Mouse (Mus musculus) intestine, embryonic 16.5 days (tissue): ENCODE measurements at regions not wholly inside any gene's neighbourhood (a gene's known extent, or its start where the extent isn't known, plus 50 kb on each side); places are given as distances from the start of the nearest gene placed in this dataset.

ENCODE experiments used
- ATAC-seq: fragments of 200-750 bp; cut with Nextera tagmentation; 2 replicates; pipeline ENCODE4 v1.8.0; 2017; ENCODE audit warnings: moderate TSS enrichment, moderate library complexity
- H3K27ac ChIP-seq: fragments of 300-500 bp; sonication (generic); 2 replicates; pipeline ENCODE4 v1.5.1; 2014; ENCODE audit warnings: mild to moderate bottlenecking, low read length
- H3K27me3 ChIP-seq: fragments of 300-500 bp; sonication (generic); replicated peaks from 2 replicates; pipeline ENCODE4 v1.6.1; 2014; ENCODE audit warnings: low read length, control low read depth, mixed read lengths; ENCODE audit not compliant: control insufficient read depth, insufficient read depth
- H3K36me3 ChIP-seq: fragments of 300-500 bp; sonication (generic); 2 replicates; pipeline ENCODE4 v1.6.1; 2014; ENCODE audit warnings: low read length, control low read depth; ENCODE audit not compliant: control insufficient read depth, insufficient read depth
- H3K4me1 ChIP-seq: fragments of 300-500 bp; sonication (generic); 2 replicates; pipeline ENCODE4 v1.6.1; 2014; ENCODE audit warnings: low read length, control low read depth, mixed read lengths; ENCODE audit not compliant: control insufficient read depth, insufficient read depth
- H3K4me2 ChIP-seq: fragments of 300-500 bp; sonication (generic); 2 replicates; pipeline ENCODE4 v1.6.1; 2014; ENCODE audit warnings: low read depth, low read length, control low read depth
- H3K4me3 ChIP-seq: fragments of 300-500 bp; sonication (generic); 2 replicates; pipeline ENCODE4 v1.5.1; 2014; ENCODE audit warnings: mild to moderate bottlenecking, low read length
- H3K9ac ChIP-seq: fragments of 300-500 bp; sonication (generic); 2 replicates; pipeline ENCODE4 v1.6.1; 2014; ENCODE audit warnings: low read depth, low read length
- H3K9me3 ChIP-seq: fragments of 300-500 bp; sonication (generic); 2 replicates; pipeline ENCODE4 v1.6.1; 2016; ENCODE audit warnings: low read length, control low read depth; ENCODE audit not compliant: control insufficient read depth
- WGBS: fragments of 180-500 bp; shearing (Covaris S2); extraction: QIAGEN DNeasy Blood & Tissue Kit; methylation state at CpG from one replicate; pipeline ENCODE4 v1.1.7; 2014; 5-methylcytosine and 5-hydroxymethylcytosine counted together

GRCm38 (mm10) chr3:41167476-41167875 lies 84.6 kb upstream of the Pgrmc2 start:
- no peak overlapping the region for H3K4me2 ChIP-seq

GRCm38 (mm10) chr3:41164736-41165135 lies 81.9 kb upstream of the Pgrmc2 start:
- WGBS, result 90% methylated on average over 7 of the region's 7 CpGs
- H3K4me3 ChIP-seq, result no peak overlapping the region
- H3K27ac ChIP-seq, result no peak overlapping the region
- no peaks in the 10 kb centered on the region for H3K27me3 ChIP-seq
- H3K4me1 ChIP-seq, result no peaks in the 10 kb centered on the region
- no peak overlapping the region for H3K9ac ChIP-seq
- H3K9me3 ChIP-seq, result no peaks in the 10 kb centered on the region
- no peak for ATAC-seq
- H3K4me2 ChIP-seq, result no peak overlapping the region
- H3K36me3 ChIP-seq, result no peaks in the 10 kb centered on the region

More at GRCm38 (mm10) chr3:41167476-41167875, 84.6 kb upstream of the Pgrmc2 start:
- no peaks in the 10 kb centered on the region for H3K9me3 ChIP-seq
- H3K4me3 ChIP-seq, result no peak overlapping the region
- H3K27ac ChIP-seq, result no peak overlapping the region
- H3K9ac ChIP-seq, result no peak overlapping the region
- no peaks in the 10 kb centered on the region for H3K27me3 ChIP-seq
- ATAC-seq, result no peak
- H3K36me3 ChIP-seq, result no peaks in the 10 kb centered on the region
- no peaks in the 10 kb centered on the region for H3K4me1 ChIP-seq
- 91% methylated on average over 3 of the region's 3 CpGs for WGBS

GRCm38 (mm10) chr3:41163767-41164166 lies 80.9 kb upstream of the Pgrmc2 start:
- 65% methylated on average over 3 of the region's 3 CpGs for WGBS
- ATAC-seq, result 0 out of 2 replicates have a peak, but pooled peaks have one; percentile 42
- H3K9ac ChIP-seq, result no peak overlapping the region

GRCm38 (mm10) chr3:41162514-41162913 lies 79.7 kb upstream of the Pgrmc2 start:
- no peak overlapping the region for H3K27ac ChIP-seq
- no peak overlapping the region for H3K4me3 ChIP-seq
- no peak for ATAC-seq
- no peaks in the 10 kb centered on the region for H3K36me3 ChIP-seq
- no peaks in the 10 kb centered on the region for H3K27me3 ChIP-seq
- H3K4me1 ChIP-seq, result no peaks in the 10 kb centered on the region
- 100% methylated on average over 1 of the region's 1 CpGs for WGBS
- H3K4me2 ChIP-seq, result no peak overlapping the region
- no peak overlapping the region for H3K9ac ChIP-seq
- H3K9me3 ChIP-seq, result no peaks in the 10 kb centered on the region

More at GRCm38 (mm10) chr3:41163767-41164166, 80.9 kb upstream of the Pgrmc2 start:
- H3K4me3 ChIP-seq, result no peak overlapping the region
- no peaks in the 10 kb centered on the region for H3K36me3 ChIP-seq
- H3K9me3 ChIP-seq, result no peaks in the 10 kb centered on the region
- no peaks in the 10 kb centered on the region for H3K4me1 ChIP-seq
- no peaks in the 10 kb centered on the region for H3K27me3 ChIP-seq
- H3K27ac ChIP-seq, result no peak overlapping the region
- no peak overlapping the region for H3K4me2 ChIP-seq

- no peak overlapping the region for H3K9ac ChIP-seq
- no peak overlapping the region for H3K27ac ChIP-seq
- no peaks in the 10 kb centered on the region for H3K36me3 ChIP-seq
- H3K4me3 ChIP-seq, result no peak overlapping the region
- H3K4me2 ChIP-seq, result no peak overlapping the region
- no peak for ATAC-seq
- no peaks in the 10 kb centered on the region for H3K4me1 ChIP-seq
- no peaks in the 10 kb centered on the region for H3K9me3 ChIP-seq
- H3K27me3 ChIP-seq, result no peaks in the 10 kb centered on the region
These were observed 77.8 kb upstream of the Pgrmc2 start for GRCm38 (mm10) chr3:41160648-41161047.

GRCm38 (mm10) chr3:41158314-41158973 lies 75.6 kb upstream of the Pgrmc2 start:
- H3K4me2 ChIP-seq, result no peak overlapping the region
- H3K9me3 ChIP-seq, result no peaks in the 10 kb centered on the region
- H3K4me1 ChIP-seq, result no peaks in the 10 kb centered on the region
- H3K27me3 ChIP-seq, result no peaks in the 10 kb centered on the region
- no peak overlapping the region for H3K4me3 ChIP-seq
- H3K27ac ChIP-seq, result no peak overlapping the region
- no peak overlapping the region for H3K9ac ChIP-seq
- H3K36me3 ChIP-seq, result no peaks in the 10 kb centered on the region
- 76% methylated on average over 12 of the region's 12 CpGs for WGBS
- no peak for ATAC-seq

- Histone ChIP-seq H3K4me2 (no peak overlapping the region), H3K36me3 (no peaks in the 10 kb centered on the region), H3K27me3 (no peaks in the 10 kb centered on the region), H3K4me1 (no peaks in the 10 kb centered on the region), H3K27ac (no peak overlapping the region), H3K9me3 (no peaks in the 10 kb centered on the region), H3K4me3 (no peak overlapping the region), H3K9ac (no peak overlapping the region)
- 65% methylated on average over 3 of the region's 3 CpGs for WGBS
- ATAC-seq, result peak; percentile 52; the same call in 1 of the 2 replicates
These were observed 74.6 kb upstream of the Pgrmc2 start for GRCm38 (mm10) chr3:41157428-41157827.

- H3K4me1 ChIP-seq, result peaks cover 6% of the 10 kb centered on the region; the same call in 1 of the 2 replicates
- no peaks in the 10 kb centered on the region for H3K9me3 ChIP-seq
- no peak for ATAC-seq
- 95% methylated on average over 2 of the region's 2 CpGs for WGBS
- no peak overlapping the region for H3K4me2 ChIP-seq
- no peaks in the 10 kb centered on the region for H3K36me3 ChIP-seq
- H3K27me3 ChIP-seq, result no peaks in the 10 kb centered on the region
- H3K9ac ChIP-seq, result no peak overlapping the region
- no peak overlapping the region for H3K4me3 ChIP-seq
- no peak overlapping the region for H3K27ac ChIP-seq
These were observed 73.7 kb upstream of the Pgrmc2 start for GRCm38 (mm10) chr3:41156562-41156961.

- 74% methylated on average over 9 of the region's 9 CpGs for WGBS
- Histone ChIP-seq H3K4me2 (no peak overlapping the region), H3K27me3 (no peaks in the 10 kb centered on the region), H3K9me3 (no peaks in the 10 kb centered on the region), H3K36me3 (no peaks in the 10 kb centered on the region), H3K4me3 (no peak overlapping the region), H3K4me1 (peaks cover 6% of the 10 kb centered on the region; the same call in 1 of the 2 replicates), H3K27ac (no peak overlapping the region), H3K9ac (no peak overlapping the region)
- peak; percentile 82 for ATAC-seq
These were observed 72.4 kb upstream of the Pgrmc2 start for GRCm38 (mm10) chr3:41155132-41155760.
